Mouse (Mus musculus) lung, postnatal 0 days (tissue): ENCODE data around the gene Ppih.
A peak's percentile ranks its signal among the peaks of the same experiment; 100 is the strongest.

ENCODE experiments used
- CTCF ChIP-seq: IDR thresholded peaks from 2 replicates; pipeline ENCODE4 v1.5.1; 2016; ENCODE audit warnings: antibody characterized with exemption, mild to moderate bottlenecking
- EP300 ChIP-seq: IDR thresholded peaks from 2 replicates; pipeline ENCODE4 v1.6.1; 2016; ENCODE audit warnings: antibody characterized with exemption, mild to moderate bottlenecking, control low read depth

DNA sequence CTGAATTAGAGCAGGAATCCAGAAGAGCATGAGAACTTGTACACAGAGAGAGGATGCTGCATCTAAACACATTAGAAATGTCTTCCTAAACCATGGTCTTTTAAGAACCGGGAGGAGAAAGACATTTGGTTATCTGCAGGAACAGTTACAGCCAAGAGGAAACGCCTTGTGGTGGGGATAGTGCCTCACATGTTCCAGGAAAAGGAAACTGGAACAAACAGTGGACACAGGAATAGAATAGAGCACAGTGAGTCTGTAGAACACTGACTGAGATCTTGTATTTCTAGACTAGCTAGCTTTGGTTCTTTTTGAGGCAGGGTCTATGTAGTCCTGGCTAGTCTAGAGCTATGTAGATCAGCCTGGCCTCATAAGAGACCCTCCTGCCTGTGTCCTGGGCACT, 45.1 kb downstream of the Ppih start:
- TF ChIP-seq CTCF: peak; percentile 34
- TF ChIP-seq EP300: peak; percentile 97
